Mouse (Mus musculus): ENCODE measurements around the gene C1qtnf4. TPM values are rescaled to one million over a fixed set of nuclear protein-coding genes. Genes with fewer than 3 reads are reported as not detected.
A peak's percentile ranks its signal among the peaks of the same experiment; 100 is the strongest.
"Not testable (repeated sequence)": the region's sequence is repeated elsewhere in the genome, so short reads cannot be mapped to it uniquely, and the experiment has no call there.

The C1qtnf4 gene
- total and polyA plus RNA-seq, 3 experiments, result not detected

- no peak overlapping the region for H3K27ac ChIP-seq (ENCODE audit: insufficient read depth, low read depth)
- DNase-seq (ENCODE audit: extremely low read depth), result no peak
- H3K9ac ChIP-seq (ENCODE audit: insufficient read depth, low read depth), result no peak overlapping the region
- no peak overlapping the region for H3K4me3 ChIP-seq (replicated peaks in 1 of 3; ENCODE audit: low read depth in 2 of 3, low read length in 2 of 3, poor library complexity in 1 of 3)
- H3K9me3 ChIP-seq (replicated peaks; ENCODE audit: low read length), result peaks cover 9% of the 10 kb centered on the region
- no peaks in the 10 kb centered on the region for H3K79me2 ChIP-seq (replicated peaks; ENCODE audit: control insufficient read depth, extremely low read depth, insufficient read depth, poor library complexity, severe bottlenecking)
- dilution Hi-C loops (cut with MboI; ENCODE audit: extremely low pct_ligation_motif_present, extremely low pct_unique_long_range_greater_than_20kb, low sequenced_read_pairs) (no loop called here), in situ Hi-C loops (cut with MboI; ENCODE audit: low pct_ligation_motif_present, low pct_unique_long_range_greater_than_20kb, low sequenced_read_pairs) (no loop called here)
- no peaks in the 10 kb centered on the region for H3K27me3 ChIP-seq (replicated peaks)
- H3K36me3 ChIP-seq (replicated peaks in 1 of 2; ENCODE audit: control insufficient read depth in 1 of 2, insufficient read depth in 1 of 2, low read length in 1 of 2), result peaks cover 28 to 76% of the 10 kb centered on the region in 2 experiments
- TF ChIP-seq ZNF384 (IDR thresholded peaks at IDR 0.05; ENCODE audit: low read depth, low read length) (no peak), RCOR1 (conservative IDR thresholded peaks at IDR 0.05; ENCODE audit: low read depth, low read length) (no peak), CTCF (conservative IDR thresholded peaks at IDR 0.05 in 1 of 2, IDR thresholded peaks at IDR 0.05 in 1 of 2; ENCODE audit: low read depth in 2 of 2, low read length in 2 of 2) (no peak), PAX5 (IDR thresholded peaks at IDR 0.05; ENCODE audit: low read length) (no peak), ETS1 (conservative IDR thresholded peaks at IDR 0.05; ENCODE audit: low read depth, low read length) (no peak), ZKSCAN1 (IDR thresholded peaks at IDR 0.05; ENCODE audit: borderline replicate concordance, low read depth, low read length) (no peak), HCFC1 (IDR thresholded peaks at IDR 0.05; ENCODE audit: low read depth, low read length) (no peak), USF2 (conservative IDR thresholded peaks at IDR 0.05; ENCODE audit: low read depth, low read length) (no peak), MXI1 (IDR thresholded peaks at IDR 0.05; ENCODE audit: low read depth, low read length) (no peak), POLR2AphosphoS2 (IDR thresholded peaks at IDR 0.05; ENCODE audit: low read depth, low read length) (no peak)
- peaks cover 0 to 4% of the 10 kb centered on the region in 2 experiments; a peak in 1 of 4 replicates for H3K4me1 ChIP-seq (ENCODE audit: control insufficient read depth in 1 of 2, insufficient read depth in 2 of 2)
- no peak overlapping the region for H3K4me2 ChIP-seq (ENCODE audit: insufficient read depth, low read depth, poor library complexity, severe bottlenecking)
These were observed 8.1 kb downstream of the C1qtnf4 start for GRCm38 (mm10) chr2:90893673-90894298.

- H3K4me1 ChIP-seq (ENCODE audit: control insufficient read depth in 1 of 2, insufficient read depth in 2 of 2); H3K9me3 ChIP-seq (replicated peaks; ENCODE audit: low read length); in situ Hi-C loops (cut with MboI; ENCODE audit: low pct_ligation_motif_present, low pct_unique_long_range_greater_than_20kb, low sequenced_read_pairs); H3K4me3 ChIP-seq (replicated peaks in 1 of 3; ENCODE audit: low read depth in 2 of 3, low read length in 2 of 3, poor library complexity in 1 of 3); H3K9ac ChIP-seq (ENCODE audit: insufficient read depth, low read depth); H3K4me2 ChIP-seq (ENCODE audit: insufficient read depth, low read depth, poor library complexity, severe bottlenecking); H3K79me2 ChIP-seq (replicated peaks; ENCODE audit: control insufficient read depth, extremely low read depth, insufficient read depth, poor library complexity, severe bottlenecking); H3K27ac ChIP-seq (ENCODE audit: insufficient read depth, low read depth); H3K27me3 ChIP-seq (replicated peaks); dilution Hi-C loops (cut with MboI; ENCODE audit: extremely low pct_ligation_motif_present, extremely low pct_unique_long_range_greater_than_20kb, low sequenced_read_pairs): not testable (repeated sequence)
- peak; percentile 42 for TF ChIP-seq ETS1 (conservative IDR thresholded peaks at IDR 0.05; ENCODE audit: low read depth, low read length)
- TF ChIP-seq JUN (IDR thresholded peaks at IDR 0.05; ENCODE audit: insufficient read depth, low read depth, low read length), result peak; percentile 47; the same call in 1 of the 2 replicates
- TF ChIP-seq IRF4 (IDR thresholded peaks at IDR 0.05; ENCODE audit: low read depth, low read length), result peak; percentile 64; the same call in 1 of the 2 replicates
- TF ChIP-seq ZNF384 (IDR thresholded peaks at IDR 0.05; ENCODE audit: low read depth, low read length), result peak; percentile 59
- TF ChIP-seq JUND (conservative IDR thresholded peaks at IDR 0.05; ENCODE audit: low read depth, low read length), result 0 out of 2 replicates have a peak, but pooled peaks have one; percentile 20
- peak; percentile 65 for TF ChIP-seq EP300 (IDR thresholded peaks at IDR 0.05; ENCODE audit: low read length)
- H3K36me3 ChIP-seq (replicated peaks in 1 of 2; ENCODE audit: control insufficient read depth in 1 of 2, insufficient read depth in 1 of 2, low read length in 1 of 2), result peaks cover 31 to 80% of the 10 kb centered on the region in 2 experiments
- peak; percentile 38 for DNase-seq (ENCODE audit: extremely low read depth)
These were observed 8.6 kb downstream of the C1qtnf4 start for GRCm38 (mm10) chr2:90894299-90894677.
